Mouse (Mus musculus) granulocyte monocyte progenitor cell, adult 5-6 weeks (primary cell): ENCODE measurements around the gene Csgalnact2. TPM values are rescaled to one million over a fixed set of nuclear protein-coding genes. Genes with fewer than 3 reads are reported as not detected.

Experiments used
- ATAC-seq: replicated peaks from 2 replicates; pipeline ENCODE4 v1.8.0; 2016; ENCODE audit warnings: mild to moderate bottlenecking, moderate TSS enrichment, inconsistent platforms; ENCODE audit not compliant: poor library complexity, severe bottlenecking
- total RNA-seq, 2 experiments: library from RNA; stranded (forward) in 1 of 2; stranded (reverse) in 1 of 2; fragments of 200-712, 200-1000 nt in 1 of 2; fragments of >200 nt in 1 of 2; fragmentation: Nextera tagmentation in 1 of 2; gene quantifications; 2 replicates each; pipeline ENCODE4 v1.2.3; 2014 to 2017

Gene Csgalnact2
- total RNA-seq, 2 experiments from 2014 or later = 137 to 228 TPM

- ATAC-seq = no peak
Measured at GRCm38 (mm10) chr6:118078751-118079150, 60.2 kb downstream of the Csgalnact2 start.

- ATAC-seq = peak; percentile 55; the same call in 1 of the 2 replicates
Measured at GRCm38 (mm10) chr6:118077421-118077820, 61.5 kb downstream of the Csgalnact2 start.

- ATAC-seq = no peak
Measured at GRCm38 (mm10) chr6:118076748-118077147, 62.2 kb downstream of the Csgalnact2 start.

- ATAC-seq = no peak
Measured at GRCm38 (mm10) chr6:118076256-118076655, 62.7 kb downstream of the Csgalnact2 start.

GRCm38 (mm10) chr6:118074151-118074550 is 64.8 kb downstream of the Csgalnact2 start:
- ATAC-seq = no peak

- ATAC-seq = no peak
Measured at GRCm38 (mm10) chr6:118072176-118072575, 66.8 kb downstream of the Csgalnact2 start.

- ATAC-seq = no peak
Measured at GRCm38 (mm10) chr6:118071416-118071815, 67.5 kb downstream of the Csgalnact2 start.

- ATAC-seq = no peak
Measured at GRCm38 (mm10) chr6:118071013-118071350, 68.0 kb downstream of the Csgalnact2 start.

- no peak for ATAC-seq
Measured at GRCm38 (mm10) chr6:118070321-118071012, 68.5 kb downstream of the Csgalnact2 start.

GRCm38 (mm10) chr6:118067720-118068119 is 71.2 kb downstream of the Csgalnact2 start:
- peak; percentile 30; the same call in 1 of the 2 replicates for ATAC-seq

- ATAC-seq = peak; percentile 85
Measured at GRCm38 (mm10) chr6:118066199-118067081, 72.5 kb downstream of the Csgalnact2 start.

- ATAC-seq = no peak
Measured at GRCm38 (mm10) chr6:118065837-118066198, 73.1 kb downstream of the Csgalnact2 start.

- peak; percentile 36; the same call in 1 of the 2 replicates for ATAC-seq
Measured at GRCm38 (mm10) chr6:118064968-118065530, 73.9 kb downstream of the Csgalnact2 start.

GRCm38 (mm10) chr6:118063266-118063665 is 75.7 kb downstream of the Csgalnact2 start:
- no peak for ATAC-seq

- ATAC-seq = no peak
Measured at GRCm38 (mm10) chr6:118061266-118061665, 77.7 kb downstream of the Csgalnact2 start.

Other genes starting within 250 kb of the Csgalnact2 start
- 691 and 695 TPM in 2 replicates for gene Hnrnpf, start 238.8 kb downstream of the Csgalnact2 start, total RNA-seq (2014; fragmentation: Nextera tagmentation)
- 1,315 and 1,367 TPM in 2 replicates for gene Hnrnpf, start 238.8 kb downstream of the Csgalnact2 start, total RNA-seq (2017)
- not detected in 2 replicates for gene Fxyd4, start 201.4 kb downstream of the Csgalnact2 start, total RNA-seq (2014; fragmentation: Nextera tagmentation)
- not detected in 2 replicates for gene Fxyd4, start 201.4 kb downstream of the Csgalnact2 start, total RNA-seq (2017)
- gene Rasgef1a, start 127.7 kb downstream of the Csgalnact2 start, total RNA-seq (2014; fragmentation: Nextera tagmentation) = not detected in 2 replicates
- not detected in 2 replicates for gene Rasgef1a, start 127.7 kb downstream of the Csgalnact2 start, total RNA-seq (2017)
- not detected in 2 replicates for gene Ret, start 58.6 kb upstream of the Csgalnact2 start, total RNA-seq (2014; fragmentation: Nextera tagmentation)
- gene Ret, start 58.6 kb upstream of the Csgalnact2 start, total RNA-seq (2017) = not detected in 2 replicates